Mouse (Mus musculus) lung, postnatal 0 days (tissue): ENCODE data around the gene Myh1.

ENCODE experiments used
- CTCF ChIP-seq: IDR thresholded peaks from 2 replicates; pipeline ENCODE4 v1.5.1; 2016; ENCODE audit warnings: antibody characterized with exemption, mild to moderate bottlenecking
- EP300 ChIP-seq: IDR thresholded peaks from 2 replicates; pipeline ENCODE4 v1.6.1; 2016; ENCODE audit warnings: antibody characterized with exemption, mild to moderate bottlenecking, control low read depth

DNA sequence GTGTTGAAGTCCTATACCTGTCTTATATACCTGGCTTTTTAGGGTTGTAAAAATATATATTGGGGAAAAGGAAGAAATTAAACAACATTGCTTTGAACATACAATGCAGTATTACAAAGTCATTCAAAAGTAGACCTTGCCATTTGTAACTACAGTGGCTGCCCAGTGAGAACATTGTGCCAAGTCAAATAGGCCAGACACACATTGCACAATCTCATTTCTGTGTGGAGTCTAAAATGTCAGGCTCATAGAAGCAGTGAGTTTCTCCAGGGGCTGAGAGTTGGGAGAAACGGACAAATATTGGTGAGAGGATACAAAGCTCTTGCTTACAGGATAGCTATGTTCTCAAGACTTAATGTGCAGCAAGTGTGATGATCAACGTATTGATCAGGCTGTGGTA lies 30.1 kb downstream of the Myh1 start:
- TF ChIP-seq EP300 (no peak), CTCF (no peak)
